Mouse (Mus musculus): Measurements from ENCODE around the gene Tacc3. TPM values are rescaled to one million over a fixed set of nuclear protein-coding genes. Genes with fewer than 3 reads are reported as not detected.

Gene Tacc3
- polyA plus RNA-seq, 1 experiment from 2014 or later = 67.0 TPM

- DNase-seq = no peak
- ATAC-seq = no peak
- TF ChIP-seq EP300 (IDR thresholded peaks at IDR 0.05; ENCODE audit: low read depth) = no peak
- no peak for TF ChIP-seq CTCF (IDR thresholded peaks at IDR 0.05; ENCODE audit: low read depth)
- Histone ChIP-seq H3K9ac (replicated peaks) (no peak overlapping the region; the same call in 1 of the 2 replicates), H3K9me3 (ENCODE audit: low read length) (no peaks in the 10 kb centered on the region), H3K4me2 (ENCODE audit: low read depth, low read length) (no peak overlapping the region), H3K27me3 (ENCODE audit: insufficient read depth, low read length) (0 out of 2 replicates have a peak, but pooled peaks cover 4% of the 10 kb centered on the region), H3K36me3 (replicated peaks; ENCODE audit: insufficient read depth, low read length) (no peaks in the 10 kb centered on the region), H3K4me1 (ENCODE audit: insufficient read depth) (peaks cover 15% of the 10 kb centered on the region), H3K27ac (ENCODE audit: low read depth) (no peak overlapping the region), H3K4me3 (ENCODE audit: low read depth, low read length) (no peak overlapping the region)
- WGBS (ENCODE audit: insufficient replicate concordance) = 70% methylated on average over 14 of the region's 14 CpGs
These were observed 30.6 kb downstream of the Tacc3 start for GRCm38 (mm10) chr5:33688278-33689220.

- ATAC-seq (no peak), DNase-seq (no peak)
- H3K4me2 ChIP-seq (ENCODE audit: low read depth, low read length) = no peak overlapping the region
- WGBS (ENCODE audit: insufficient replicate concordance) = 82% methylated on average over 20 of the region's 20 CpGs
- no peak overlapping the region for H3K27ac ChIP-seq (ENCODE audit: low read depth)
- H3K36me3 ChIP-seq (replicated peaks; ENCODE audit: insufficient read depth, low read length) = no peaks in the 10 kb centered on the region
- TF ChIP-seq CTCF (IDR thresholded peaks at IDR 0.05; ENCODE audit: low read depth) (no peak), EP300 (IDR thresholded peaks at IDR 0.05; ENCODE audit: low read depth) (no peak)
- H3K9me3 ChIP-seq (ENCODE audit: low read length) = no peaks in the 10 kb centered on the region
- H3K4me1 ChIP-seq (ENCODE audit: insufficient read depth) = peaks cover 15% of the 10 kb centered on the region
- H3K4me3 ChIP-seq (ENCODE audit: low read depth, low read length) = no peak overlapping the region
- H3K9ac ChIP-seq (replicated peaks) = no peak overlapping the region
- H3K27me3 ChIP-seq (ENCODE audit: insufficient read depth, low read length) = 0 out of 2 replicates have a peak, but pooled peaks cover 4% of the 10 kb centered on the region
These were observed 31.4 kb downstream of the Tacc3 start for GRCm38 (mm10) chr5:33689221-33689844.

GRCm38 (mm10) chr5:33689852-33690645 is 32.1 kb downstream of the Tacc3 start:
- H3K4me2 ChIP-seq (ENCODE audit: low read depth, low read length) = no peak overlapping the region
- H3K27me3 ChIP-seq (ENCODE audit: insufficient read depth, low read length) = peaks cover 7% of the 10 kb centered on the region; the same call in 1 of the 2 replicates
- 80% methylated on average over 11 of the region's 11 CpGs for WGBS (ENCODE audit: insufficient replicate concordance)
- TF ChIP-seq CTCF (IDR thresholded peaks at IDR 0.05; ENCODE audit: low read depth) (no peak), EP300 (IDR thresholded peaks at IDR 0.05; ENCODE audit: low read depth) (no peak)
- no peaks in the 10 kb centered on the region for H3K9me3 ChIP-seq (ENCODE audit: low read length)
- H3K27ac ChIP-seq (ENCODE audit: low read depth) = no peak overlapping the region
- H3K9ac ChIP-seq (replicated peaks) = no peak overlapping the region
- no peak for DNase-seq
- no peaks in the 10 kb centered on the region for H3K36me3 ChIP-seq (replicated peaks; ENCODE audit: insufficient read depth, low read length)
- H3K4me1 ChIP-seq (ENCODE audit: insufficient read depth) = peaks cover 16% of the 10 kb centered on the region
- no peak overlapping the region for H3K4me3 ChIP-seq (ENCODE audit: low read depth, low read length)
- no peak for ATAC-seq

- H3K36me3 ChIP-seq (replicated peaks; ENCODE audit: insufficient read depth, low read length) = no peaks in the 10 kb centered on the region
- no peak overlapping the region for H3K9ac ChIP-seq (replicated peaks)
- no peak for DNase-seq
- 23% methylated on average over 24 of the region's 24 CpGs for WGBS (ENCODE audit: insufficient replicate concordance)
- ATAC-seq = no peak
- TF ChIP-seq CTCF (IDR thresholded peaks at IDR 0.05; ENCODE audit: low read depth) = no peak
- no peak overlapping the region for H3K27ac ChIP-seq (ENCODE audit: low read depth)
- peaks cover 16% of the 10 kb centered on the region; the same call in 1 of the 2 replicates for H3K4me1 ChIP-seq (ENCODE audit: insufficient read depth)
- H3K4me3 ChIP-seq (ENCODE audit: low read depth, low read length) = no peak overlapping the region
- H3K4me2 ChIP-seq (ENCODE audit: low read depth, low read length) = no peak overlapping the region
- H3K27me3 ChIP-seq (ENCODE audit: insufficient read depth, low read length) = peaks cover 21% of the 10 kb centered on the region
- H3K9me3 ChIP-seq (ENCODE audit: low read length) = no peaks in the 10 kb centered on the region
These were observed 34.5 kb downstream of the Tacc3 start for GRCm38 (mm10) chr5:33692393-33692792.

GRCm38 (mm10) chr5:33694461-33694847 is 36.5 kb downstream of the Tacc3 start:
- Histone ChIP-seq H3K4me3 (ENCODE audit: low read depth, low read length) (no peak overlapping the region), H3K9ac (replicated peaks) (no peak overlapping the region), H3K4me1 (ENCODE audit: insufficient read depth) (peaks cover 8% of the 10 kb centered on the region; the same call in 1 of the 2 replicates), H3K4me2 (ENCODE audit: low read depth, low read length) (no peak overlapping the region), H3K36me3 (replicated peaks; ENCODE audit: insufficient read depth, low read length) (no peaks in the 10 kb centered on the region), H3K27ac (ENCODE audit: low read depth) (no peak overlapping the region), H3K27me3 (ENCODE audit: insufficient read depth, low read length) (peaks cover 21% of the 10 kb centered on the region), H3K9me3 (ENCODE audit: low read length) (no peaks in the 10 kb centered on the region)
- no peak for TF ChIP-seq CTCF (IDR thresholded peaks at IDR 0.05; ENCODE audit: low read depth)
- no peak for TF ChIP-seq EP300 (IDR thresholded peaks at IDR 0.05; ENCODE audit: low read depth)
- ATAC-seq (no peak), DNase-seq (no peak)
- 76% methylated on average over 9 of the region's 9 CpGs for WGBS (ENCODE audit: insufficient replicate concordance)

Measured in liver, postnatal 0 days (tissue).